Mouse (Mus musculus) C2C12 (cell line): ENCODE data around the gene Hyal2. TPM values are rescaled to one million over a fixed set of nuclear protein-coding genes. Genes with fewer than 3 reads are reported as not detected.

Source experiments
- H3K27me3 ChIP-seq: one replicate; pipeline ENCODE4 v1.6.1; 2011; ENCODE audit not compliant: control insufficient read depth, insufficient read depth, insufficient read length
- H3K36me3 ChIP-seq: one replicate; pipeline ENCODE4 v1.6.1; 2011; ENCODE audit not compliant: control insufficient read depth, insufficient read depth
- H3K4me3 ChIP-seq: one replicate; pipeline ENCODE4 v1.5.1; 2011; ENCODE audit warnings: mild to moderate bottlenecking, control low read depth; ENCODE audit not compliant: poor library complexity, insufficient read depth, severe bottlenecking
- H3K79me2 ChIP-seq: one replicate; pipeline ENCODE4 v1.6.1; 2011; ENCODE audit not compliant: control insufficient read depth, insufficient read depth
- H3K79me3 ChIP-seq: one replicate; pipeline ENCODE4 v1.6.1; 2011; ENCODE audit warnings: low read depth, control low read depth
- H3ac ChIP-seq: one replicate; pipeline ENCODE3; 2011; ENCODE audit warnings: low read depth; ENCODE audit not compliant: control insufficient read depth, insufficient read length
- CEBPB ChIP-seq: IDR thresholded peaks from one replicate; pipeline ENCODE4 v1.6.1; 2011; ENCODE audit warnings: low read depth, mild to moderate bottlenecking, control low read depth, moderate library complexity
- CTCF ChIP-seq: IDR thresholded peaks from one replicate; pipeline ENCODE4 v1.5.1; 2011; ENCODE audit not compliant: control insufficient read depth, insufficient read depth, insufficient read length
- FOSL1 ChIP-seq: IDR thresholded peaks from one replicate; pipeline ENCODE4 v1.8.0; 2011; ENCODE audit warnings: mild to moderate bottlenecking, low read length; ENCODE audit not compliant: poor library complexity, insufficient read depth, severe bottlenecking
- MAX ChIP-seq: IDR thresholded peaks from one replicate; pipeline ENCODE4 v1.6.1; 2011; ENCODE audit warnings: mild to moderate bottlenecking, control low read depth
- MYOD1 ChIP-seq: IDR thresholded peaks from one replicate; pipeline ENCODE4 v1.6.1; 2011; ENCODE audit warnings: low read depth; ENCODE audit not compliant: control insufficient read depth, insufficient read length
- MYOG ChIP-seq: IDR thresholded peaks from one replicate; pipeline ENCODE4 v1.6.1; 2011; ENCODE audit not compliant: control insufficient read depth, insufficient read length; ENCODE audit errors: extremely low read depth
- USF1 ChIP-seq: IDR thresholded peaks from one replicate; pipeline ENCODE4 v1.6.1; 2011; ENCODE audit warnings: low read depth, mild to moderate bottlenecking, control low read depth, moderate library complexity
- polyA plus RNA-seq: library from polyadenylated mRNA; unstranded; fragments of >200 nt; fragmentation: generic; extraction: Trizol; gene quantifications from one replicate; pipeline ENCODE4 v1.2.1, GENCODE M21; 2012; ENCODE audit warnings: missing spikeins

Gene Hyal2
- polyA plus RNA-seq, 1 experiment: 59.7 TPM

DNA sequence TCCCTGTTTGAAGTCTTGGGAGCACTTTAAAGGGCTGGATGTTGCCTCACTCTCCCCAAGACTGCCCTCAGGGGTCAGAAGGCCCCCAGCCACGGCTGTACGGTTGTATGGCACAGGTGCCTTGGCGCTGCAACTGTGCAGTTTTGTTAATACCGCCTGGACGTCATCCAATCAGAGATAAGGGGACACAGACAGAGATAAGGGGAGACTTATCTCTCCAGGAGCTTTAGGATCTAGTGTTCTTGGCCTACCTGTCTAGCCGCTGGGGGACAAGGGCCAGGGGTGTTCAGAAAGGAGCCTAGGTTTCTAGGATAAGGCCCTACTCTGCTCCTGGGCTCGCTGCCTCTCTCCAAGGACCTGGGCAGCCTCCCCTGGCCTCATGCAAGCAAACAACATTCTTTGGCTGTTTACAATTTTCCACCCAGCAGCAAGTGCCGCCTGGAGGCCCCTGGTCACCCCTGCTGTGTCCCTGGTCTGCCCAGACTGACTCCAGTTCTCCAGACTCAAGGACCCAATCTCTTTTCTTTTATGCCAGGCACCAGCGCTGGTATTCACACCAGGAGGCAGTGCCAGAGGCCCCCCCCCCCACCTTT lies 40.0 kb downstream of the Hyal2 start:
- no peaks in the 10 kb centered on the region for H3K36me3 ChIP-seq
- H3K79me3 ChIP-seq: no peaks in the 10 kb centered on the region
- TF ChIP-seq MAX: no peak
- TF ChIP-seq MYOG: no peak
- TF ChIP-seq CTCF: no peak
- no peak for TF ChIP-seq MYOD1
- TF ChIP-seq FOSL1: no peak
- TF ChIP-seq CEBPB: no peak
- no peak overlapping the region for H3K4me3 ChIP-seq
- H3K79me2 ChIP-seq: no peaks in the 10 kb centered on the region
- no peaks in the 10 kb centered on the region for H3K27me3 ChIP-seq
- no peak overlapping the region for H3ac ChIP-seq

DNA sequence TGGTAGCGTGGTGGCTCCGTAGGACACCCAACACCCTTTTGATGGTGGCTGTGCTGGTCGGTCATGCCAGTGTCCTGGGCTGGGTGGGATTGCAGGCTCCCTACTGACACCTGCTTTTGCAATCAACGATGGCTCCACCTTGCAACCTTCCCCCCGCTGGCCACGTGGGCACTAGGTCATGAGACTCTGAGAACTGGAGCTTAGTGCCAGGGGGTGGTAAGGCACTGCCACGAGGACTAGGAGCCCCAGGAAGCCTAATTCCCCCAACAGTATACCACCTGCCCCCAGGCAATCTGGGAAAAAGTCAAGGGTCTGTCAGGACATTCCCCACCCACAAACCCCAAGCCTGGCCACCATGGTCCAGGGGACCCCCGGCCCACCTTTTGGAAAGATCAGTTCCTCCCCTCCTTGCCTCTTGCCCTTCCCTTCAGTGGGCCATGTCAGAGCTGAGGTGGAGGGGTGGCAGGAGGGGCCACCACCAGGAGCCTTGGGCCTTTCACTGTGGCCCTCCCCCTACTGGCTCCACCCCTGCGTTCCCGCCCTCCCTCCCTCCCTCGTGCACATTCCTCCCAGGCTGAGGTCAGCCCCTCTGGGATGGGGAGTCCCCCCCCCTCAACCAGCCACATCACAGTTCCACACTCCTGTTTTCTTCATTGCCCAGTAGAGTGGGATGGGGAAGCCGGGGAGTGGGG lies 41.1 kb downstream of the Hyal2 start, which contains the start of gene Sema3b:
TSS of gene Sema3b (minus strand) at position 489 of the 692 bp plus-strand sequence.
- TF ChIP-seq USF1 (no peak), MYOD1 (no peak), MYOG (no peak), CTCF (no peak)
- peaks cover 4% of the 10 kb centered on the region for H3K36me3 ChIP-seq
- H3K27me3 ChIP-seq: no peaks in the 10 kb centered on the region
- H3K4me3 ChIP-seq: no peak within 1 kb of the TSS
- H3ac ChIP-seq: no peak within 1 kb of the TSS
- no peaks in the 10 kb centered on the region for H3K79me2 ChIP-seq
- H3K79me3 ChIP-seq: no peaks in the 10 kb centered on the region

DNA sequence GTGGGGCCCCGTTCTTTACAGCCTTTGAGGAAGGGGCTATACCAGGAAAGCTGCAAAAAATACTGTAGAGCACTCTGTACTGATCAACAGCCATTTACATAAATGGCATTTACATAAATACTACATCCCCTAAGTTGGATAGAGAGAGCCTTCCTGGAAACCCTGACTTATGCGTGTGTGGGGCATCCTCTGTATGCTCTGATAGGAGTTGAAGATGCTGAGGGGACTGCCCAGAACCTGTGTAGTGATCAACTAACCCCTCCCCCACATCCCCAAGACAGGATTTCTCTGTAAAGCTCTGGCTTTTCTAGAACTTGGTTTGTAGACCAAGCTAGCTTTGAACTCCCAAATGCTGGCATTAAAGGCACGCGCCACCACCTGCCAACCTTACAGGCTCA lies 41.7 kb downstream of the Hyal2 start:
- no peak for TF ChIP-seq MAX

DNA sequence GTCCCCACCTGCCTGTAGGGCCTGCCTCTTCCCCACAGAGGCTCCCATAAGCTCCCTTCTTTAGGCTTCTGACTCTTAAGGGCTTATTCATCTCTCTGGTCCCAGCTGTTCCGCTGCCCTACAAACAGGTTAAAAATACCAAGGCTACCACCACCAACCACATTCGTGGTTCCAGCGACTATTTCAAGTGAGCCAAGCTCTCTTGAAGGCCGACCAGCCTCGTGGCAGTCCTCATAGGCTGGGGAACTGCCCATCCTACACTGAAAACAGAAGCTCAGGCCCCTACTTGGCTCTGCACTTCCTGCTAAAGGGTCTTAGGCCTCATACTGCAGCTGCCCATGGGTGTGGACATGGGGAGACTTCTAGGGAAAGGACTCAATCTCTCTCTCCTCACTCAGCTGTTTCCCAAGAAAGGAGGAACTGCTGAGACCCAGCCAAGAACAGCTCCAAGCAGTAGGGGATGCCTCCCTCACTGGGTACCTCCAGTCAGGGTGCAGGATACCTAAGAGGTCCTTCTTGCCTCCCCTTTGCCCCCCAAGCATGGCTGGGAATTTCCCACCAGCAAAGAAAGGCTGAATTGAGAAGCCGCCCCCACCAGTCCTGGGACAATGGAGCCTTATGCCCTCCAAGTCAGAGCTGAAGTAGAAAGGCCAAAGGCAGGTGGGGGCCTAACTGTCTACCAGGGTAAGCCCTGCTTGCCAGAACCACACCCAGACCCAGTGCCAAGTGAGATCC lies 43.9 kb downstream of the Hyal2 start:
- Histone ChIP-seq H3K79me3 (no peaks in the 10 kb centered on the region), H3K27me3 (no peaks in the 10 kb centered on the region), H3K4me3 (no peak overlapping the region), H3K36me3 (peaks cover 29% of the 10 kb centered on the region), H3ac (no peak overlapping the region), H3K79me2 (no peaks in the 10 kb centered on the region)
- TF ChIP-seq MYOG (no peak), USF1 (no peak), MYOD1 (no peak), CEBPB (no peak), FOSL1 (no peak), MAX (no peak), CTCF (no peak)

More for the DNA sequence above, 41.7 kb downstream of the Hyal2 start:
- H3ac ChIP-seq: no peak overlapping the region
- H3K27me3 ChIP-seq: no peaks in the 10 kb centered on the region
- peaks cover 8% of the 10 kb centered on the region for H3K36me3 ChIP-seq
- no peaks in the 10 kb centered on the region for H3K79me3 ChIP-seq
- no peaks in the 10 kb centered on the region for H3K79me2 ChIP-seq
- H3K4me3 ChIP-seq: no peak overlapping the region

DNA sequence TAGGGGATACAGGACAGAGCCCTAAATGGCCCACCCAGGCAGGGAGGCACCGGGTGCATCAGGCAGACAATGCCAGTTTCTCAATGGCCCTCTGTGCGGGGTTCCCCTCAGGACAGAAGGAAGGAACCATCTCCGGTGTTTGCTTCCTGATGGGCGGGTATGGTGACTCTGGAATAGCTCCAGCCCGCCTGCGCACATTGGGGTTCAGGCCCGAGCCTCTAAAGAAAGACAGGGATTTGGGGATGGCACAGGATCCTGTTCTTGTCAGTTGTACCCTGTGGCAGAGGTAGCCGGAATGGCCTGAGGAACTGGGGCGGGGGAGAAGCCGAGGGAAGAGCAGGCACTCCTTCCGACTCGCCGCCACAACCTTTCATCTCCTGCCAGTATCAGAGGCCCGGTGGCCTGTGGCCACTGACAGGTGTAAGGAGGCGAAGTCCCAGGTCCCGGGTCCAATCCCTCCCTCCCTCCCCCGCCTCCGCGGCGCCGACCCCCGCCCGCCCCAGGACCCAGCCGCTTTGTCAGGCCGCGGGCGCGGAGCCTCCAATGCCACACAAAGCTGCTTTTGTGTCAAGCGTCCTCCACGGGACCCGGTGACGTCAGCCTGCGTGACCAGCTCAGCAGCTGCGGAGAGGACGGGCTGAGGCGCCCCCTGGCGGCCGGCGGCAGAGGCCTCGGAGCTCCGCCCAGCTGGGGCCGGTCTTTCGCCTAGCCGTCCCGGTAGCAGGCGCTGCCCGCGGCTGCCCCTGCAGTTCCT lies 44.6 kb downstream of the Hyal2 start:
- no peak overlapping the region for H3K4me3 ChIP-seq

More for the DNA sequence above, 44.6 kb downstream of the Hyal2 start:
- Histone ChIP-seq H3ac (no peak overlapping the region), H3K79me2 (no peaks in the 10 kb centered on the region), H3K27me3 (no peaks in the 10 kb centered on the region), H3K79me3 (no peaks in the 10 kb centered on the region), H3K36me3 (peaks cover 36% of the 10 kb centered on the region)
- TF ChIP-seq MYOG (no peak), USF1 (peak; percentile 25), MYOD1 (peak; percentile 62), CEBPB (no peak), MAX (peak; percentile 33), FOSL1 (no peak), CTCF (peak; percentile 99)
